Mouse (Mus musculus) hindbrain, embryonic 13.5 days (tissue): Measurements from ENCODE around the gene Rpf1. TPM values are rescaled to one million over a fixed set of nuclear protein-coding genes. Genes with fewer than 3 reads are reported as not detected.

Experiments
- ATAC-seq: fragments of 200-750 bp; cut with Nextera tagmentation; 2 replicates; pipeline ENCODE4 v1.8.0; 2017; ENCODE audit warnings: moderate TSS enrichment; ENCODE audit not compliant: low FRiP score
- H3K27ac ChIP-seq: fragments of 300-500 bp; sonication (generic); 2 replicates; pipeline ENCODE4 v1.5.1; 2015; ENCODE audit warnings: inconsistent platforms, mild to moderate bottlenecking, moderate library complexity
- H3K27me3 ChIP-seq: fragments of 300-500 bp; sonication (generic); 2 replicates; pipeline ENCODE4 v1.6.1; 2015; ENCODE audit warnings: mild to moderate bottlenecking, inconsistent platforms
- H3K36me3 ChIP-seq: fragments of 300-500 bp; sonication (generic); 2 replicates; pipeline ENCODE4 v1.6.1; 2015; ENCODE audit warnings: mild to moderate bottlenecking, inconsistent platforms
- H3K4me1 ChIP-seq: fragments of 300-500 bp; sonication (generic); replicated peaks from 2 replicates; pipeline ENCODE4 v1.6.1; 2015; ENCODE audit warnings: inconsistent platforms
- H3K4me2 ChIP-seq: fragments of 300-500 bp; sonication (generic); 2 replicates; pipeline ENCODE4 v1.6.1; 2015; ENCODE audit warnings: inconsistent platforms, mild to moderate bottlenecking, moderate library complexity
- H3K4me3 ChIP-seq: fragments of 300-500 bp; sonication (generic); 2 replicates; pipeline ENCODE4 v1.5.1; 2015; ENCODE audit warnings: mild to moderate bottlenecking, inconsistent platforms
- H3K9ac ChIP-seq: fragments of 300-500 bp; sonication (generic); 2 replicates; pipeline ENCODE4 v1.6.1; 2015; ENCODE audit warnings: mild to moderate bottlenecking, inconsistent platforms
- H3K9me3 ChIP-seq: fragments of 300-500 bp; sonication (generic); 2 replicates; pipeline ENCODE4 v1.6.1; 2016; ENCODE audit warnings: inconsistent platforms
- WGBS: fragments of 180-500 bp; shearing (Covaris S2); methylation state at CpG from one replicate; pipeline ENCODE4 v1.1.7; 2015; 5-methylcytosine and 5-hydroxymethylcytosine counted together
- polyA plus RNA-seq: library from polyadenylated mRNA; unstranded; fragments of >200 nt; fragmentation: Nextera tagmentation; extraction: Ambion mirVana; gene quantifications from 2 replicates; pipeline ENCODE4 v1.2.1, GENCODE M21; 2015

The Rpf1 gene
- polyA plus RNA-seq, result 48.9 and 49.6 TPM in 2 replicates

GRCm38 (mm10) chr3:146520798-146521651, at the start of gene Rpf1:
Gene Rpf1 (minus strand): TSS chr3:146521429.
- Histone ChIP-seq H3K9ac (peak within 1 kb of the TSS; percentile 85), H3K27me3 (no peaks in the 10 kb centered on the region), H3K36me3 (peaks cover 18% of the 10 kb centered on the region), H3K4me1 (peaks cover 4% of the 10 kb centered on the region; the same call in 1 of the 2 replicates), H3K27ac (peak within 1 kb of the TSS; percentile 98), H3K4me2 (peak within 1 kb of the TSS; percentile 67), H3K9me3 (no peaks in the 10 kb centered on the region), H3K4me3 (peak within 1 kb of the TSS; percentile 74)
- WGBS, result under 1% methylated on average over 76 of the region's 82 CpGs
- peak; percentile 97 for ATAC-seq

GRCm38 (mm10) chr3:146570939-146571338, 49.7 kb upstream of the Rpf1 start:
- ATAC-seq, result no peak
- 81% methylated on average over 6 of the region's 6 CpGs for WGBS
- no peaks in the 10 kb centered on the region for H3K27me3 ChIP-seq

GRCm38 (mm10) chr3:146570148-146570782, 49.0 kb upstream of the Rpf1 start, which contains the start of gene Uox:
Gene Uox (plus strand): TSS chr3:146570426.
- H3K9me3 ChIP-seq, result no peaks in the 10 kb centered on the region
- H3K27me3 ChIP-seq, result no peaks in the 10 kb centered on the region
- no peaks in the 10 kb centered on the region for H3K36me3 ChIP-seq
- no peak within 1 kb of the TSS for H3K4me2 ChIP-seq
- 87% methylated on average over 10 of the region's 10 CpGs for WGBS
- H3K4me1 ChIP-seq, result no peaks in the 10 kb centered on the region
- H3K9ac ChIP-seq, result no peak within 1 kb of the TSS
- no peak within 1 kb of the TSS for H3K4me3 ChIP-seq
- no peak within 1 kb of the TSS for H3K27ac ChIP-seq
- no peak for ATAC-seq

More at GRCm38 (mm10) chr3:146570939-146571338, 49.7 kb upstream of the Rpf1 start:
- Histone ChIP-seq H3K36me3 (no peaks in the 10 kb centered on the region), H3K9me3 (no peaks in the 10 kb centered on the region), H3K4me2 (no peak overlapping the region), H3K4me1 (no peaks in the 10 kb centered on the region), H3K9ac (no peak overlapping the region), H3K4me3 (no peak overlapping the region), H3K27ac (no peak overlapping the region)

- Histone ChIP-seq H3K27ac (no peak overlapping the region), H3K4me2 (no peak overlapping the region), H3K9ac (no peak overlapping the region), H3K36me3 (no peaks in the 10 kb centered on the region), H3K4me3 (no peak overlapping the region), H3K9me3 (no peaks in the 10 kb centered on the region), H3K4me1 (peaks cover 2% of the 10 kb centered on the region; the same call in 1 of the 2 replicates), H3K27me3 (no peaks in the 10 kb centered on the region)
- ATAC-seq, result no peak
- 97% methylated on average over 3 of the region's 3 CpGs for WGBS
Observed at GRCm38 (mm10) chr3:146569594-146569993, 48.4 kb upstream of the Rpf1 start.

- Histone ChIP-seq H3K36me3 (no peaks in the 10 kb centered on the region), H3K4me3 (no peak overlapping the region), H3K4me2 (no peak overlapping the region), H3K27ac (no peak overlapping the region), H3K4me1 (peaks cover 3% of the 10 kb centered on the region; the same call in 1 of the 2 replicates), H3K27me3 (no peaks in the 10 kb centered on the region), H3K9ac (no peak overlapping the region), H3K9me3 (no peaks in the 10 kb centered on the region)
- ATAC-seq, result no peak
- 83% methylated on average over 9 of the region's 9 CpGs for WGBS
Observed at GRCm38 (mm10) chr3:146567884-146568530, 46.8 kb upstream of the Rpf1 start.

- Histone ChIP-seq H3K27ac (no peak overlapping the region), H3K4me3 (no peak overlapping the region), H3K9me3 (no peaks in the 10 kb centered on the region), H3K4me1 (peaks cover 3% of the 10 kb centered on the region; the same call in 1 of the 2 replicates), H3K36me3 (no peaks in the 10 kb centered on the region), H3K9ac (no peak overlapping the region), H3K27me3 (no peaks in the 10 kb centered on the region), H3K4me2 (no peak overlapping the region)
- ATAC-seq, result no peak
- 81% methylated on average over 7 of the region's 7 CpGs for WGBS
Observed at GRCm38 (mm10) chr3:146567366-146567765, 46.1 kb upstream of the Rpf1 start.

- Histone ChIP-seq H3K9ac (no peak overlapping the region), H3K27me3 (no peaks in the 10 kb centered on the region), H3K9me3 (no peaks in the 10 kb centered on the region), H3K4me3 (no peak overlapping the region), H3K27ac (0 out of 2 replicates have a peak overlapping the region, but pooled peaks have one; percentile 44), H3K4me2 (no peak overlapping the region), H3K4me1 (peaks cover 3% of the 10 kb centered on the region; the same call in 1 of the 2 replicates), H3K36me3 (no peaks in the 10 kb centered on the region)
- ATAC-seq, result no peak
- WGBS, result 97% methylated on average over 1 of the region's 1 CpGs
Observed at GRCm38 (mm10) chr3:146565065-146565411, 43.8 kb upstream of the Rpf1 start.

- H3K27ac ChIP-seq, result peak overlapping the region; percentile 44; the same call in 1 of the 2 replicates
- 31% methylated on average over 14 of the region's 14 CpGs for WGBS
- H3K27me3 ChIP-seq, result no peaks in the 10 kb centered on the region
- no peak for ATAC-seq
- no peaks in the 10 kb centered on the region for H3K36me3 ChIP-seq
- H3K4me3 ChIP-seq, result no peak overlapping the region
- H3K4me2 ChIP-seq, result no peak overlapping the region
- peaks cover 3% of the 10 kb centered on the region; the same call in 1 of the 2 replicates for H3K4me1 ChIP-seq
- H3K9me3 ChIP-seq, result no peaks in the 10 kb centered on the region
- H3K9ac ChIP-seq, result no peak overlapping the region
Observed at GRCm38 (mm10) chr3:146564268-146565064, 43.2 kb upstream of the Rpf1 start.

GRCm38 (mm10) chr3:146562936-146563335, 41.7 kb upstream of the Rpf1 start:
- H3K9ac ChIP-seq, result no peak overlapping the region
- H3K27ac ChIP-seq, result no peak overlapping the region
- no peak for ATAC-seq
- H3K36me3 ChIP-seq, result no peaks in the 10 kb centered on the region
- no peaks in the 10 kb centered on the region for H3K9me3 ChIP-seq
- no peaks in the 10 kb centered on the region for H3K27me3 ChIP-seq
- H3K4me2 ChIP-seq, result no peak overlapping the region
- WGBS, result 91% methylated on average over 7 of the region's 7 CpGs
- peaks cover 3% of the 10 kb centered on the region; the same call in 1 of the 2 replicates for H3K4me1 ChIP-seq
- no peak overlapping the region for H3K4me3 ChIP-seq

GRCm38 (mm10) chr3:146557507-146557906, 36.3 kb upstream of the Rpf1 start:
- H3K4me2 ChIP-seq, result no peak overlapping the region
- H3K4me3 ChIP-seq, result no peak overlapping the region
- no peaks in the 10 kb centered on the region for H3K4me1 ChIP-seq
- no peak overlapping the region for H3K27ac ChIP-seq
- H3K9me3 ChIP-seq, result no peaks in the 10 kb centered on the region
- 90% methylated on average over 6 of the region's 6 CpGs for WGBS
- H3K27me3 ChIP-seq, result no peaks in the 10 kb centered on the region
- no peak for ATAC-seq
- no peak overlapping the region for H3K9ac ChIP-seq
- H3K36me3 ChIP-seq, result no peaks in the 10 kb centered on the region

- no peaks in the 10 kb centered on the region for H3K27me3 ChIP-seq
- H3K36me3 ChIP-seq, result no peaks in the 10 kb centered on the region
- ATAC-seq, result no peak
- H3K4me3 ChIP-seq, result no peak overlapping the region
- no peak overlapping the region for H3K9ac ChIP-seq
- H3K27ac ChIP-seq, result no peak overlapping the region
- no peak overlapping the region for H3K4me2 ChIP-seq
- WGBS, result 90% methylated on average over 1 of the region's 1 CpGs
- H3K4me1 ChIP-seq, result no peaks in the 10 kb centered on the region
- H3K9me3 ChIP-seq, result no peaks in the 10 kb centered on the region
Observed at GRCm38 (mm10) chr3:146556567-146556966, 35.3 kb upstream of the Rpf1 start.
